Mouse (Mus musculus) inflammation-experienced regulatory T-cells (primary cell): Measurements from ENCODE around the gene Tsnax. TPM values are rescaled to one million over a fixed set of nuclear protein-coding genes. Genes with fewer than 3 reads are reported as not detected.

Source experiments
- polyA plus RNA-seq, 2 experiments: library from polyadenylated mRNA; unstranded; fragments of 100-300 nt; shearing (Covaris generic); gene quantifications; one replicate each; pipeline ENCODE4 v1.2.1; 2017

The Tsnax gene
- 100 to 1,000 TPM; 121 to 150 TPM for polyA plus RNA-seq

DNA sequence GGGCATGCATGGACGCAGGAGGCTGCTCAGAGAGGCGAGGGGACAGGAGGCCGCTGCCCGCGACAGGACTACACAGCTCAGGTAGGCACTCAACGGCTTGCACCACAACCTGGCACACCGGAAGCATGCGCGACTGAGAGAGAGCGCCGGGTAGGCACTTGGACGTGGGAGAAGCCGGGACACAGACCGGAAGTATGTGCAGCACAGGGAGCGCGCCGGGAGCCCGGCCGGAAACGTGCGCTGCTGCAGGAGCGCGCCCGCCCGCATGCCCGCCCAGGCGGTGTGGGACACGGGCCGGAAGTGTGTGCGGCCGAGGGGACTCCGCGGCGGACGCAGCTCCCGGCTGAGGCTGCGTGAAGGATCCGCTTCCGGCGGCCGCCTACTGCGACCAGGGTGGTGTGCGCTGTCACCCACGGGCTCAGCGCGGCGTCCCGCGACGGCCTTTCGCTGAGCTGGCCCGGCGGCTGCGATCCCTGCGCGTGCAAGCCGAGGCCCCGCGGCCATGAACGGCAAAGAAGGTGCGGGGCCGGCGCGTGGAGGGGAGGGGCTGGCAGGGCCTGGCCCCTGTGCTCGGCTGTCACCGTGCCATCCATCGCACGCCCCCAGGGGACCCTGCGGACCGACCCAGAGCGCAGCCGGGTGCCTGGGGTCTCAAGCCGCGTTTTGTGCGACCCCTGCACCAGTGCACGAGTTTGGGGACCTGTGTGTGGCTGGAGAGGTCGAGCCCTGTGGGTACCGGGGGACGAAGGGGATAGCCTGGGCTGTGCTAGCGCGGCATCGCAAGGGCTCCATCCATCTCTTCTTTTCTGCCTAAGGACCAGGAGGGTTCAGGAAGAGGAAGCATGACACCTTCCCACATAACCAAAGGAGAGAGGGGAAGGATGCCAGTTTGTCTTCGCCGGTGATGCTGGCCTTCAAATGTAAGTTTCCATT, at the start of gene Tsnax:
TSS of gene Tsnax (plus strand) at position 303 of the 933 bp plus-strand sequence.

DNA sequence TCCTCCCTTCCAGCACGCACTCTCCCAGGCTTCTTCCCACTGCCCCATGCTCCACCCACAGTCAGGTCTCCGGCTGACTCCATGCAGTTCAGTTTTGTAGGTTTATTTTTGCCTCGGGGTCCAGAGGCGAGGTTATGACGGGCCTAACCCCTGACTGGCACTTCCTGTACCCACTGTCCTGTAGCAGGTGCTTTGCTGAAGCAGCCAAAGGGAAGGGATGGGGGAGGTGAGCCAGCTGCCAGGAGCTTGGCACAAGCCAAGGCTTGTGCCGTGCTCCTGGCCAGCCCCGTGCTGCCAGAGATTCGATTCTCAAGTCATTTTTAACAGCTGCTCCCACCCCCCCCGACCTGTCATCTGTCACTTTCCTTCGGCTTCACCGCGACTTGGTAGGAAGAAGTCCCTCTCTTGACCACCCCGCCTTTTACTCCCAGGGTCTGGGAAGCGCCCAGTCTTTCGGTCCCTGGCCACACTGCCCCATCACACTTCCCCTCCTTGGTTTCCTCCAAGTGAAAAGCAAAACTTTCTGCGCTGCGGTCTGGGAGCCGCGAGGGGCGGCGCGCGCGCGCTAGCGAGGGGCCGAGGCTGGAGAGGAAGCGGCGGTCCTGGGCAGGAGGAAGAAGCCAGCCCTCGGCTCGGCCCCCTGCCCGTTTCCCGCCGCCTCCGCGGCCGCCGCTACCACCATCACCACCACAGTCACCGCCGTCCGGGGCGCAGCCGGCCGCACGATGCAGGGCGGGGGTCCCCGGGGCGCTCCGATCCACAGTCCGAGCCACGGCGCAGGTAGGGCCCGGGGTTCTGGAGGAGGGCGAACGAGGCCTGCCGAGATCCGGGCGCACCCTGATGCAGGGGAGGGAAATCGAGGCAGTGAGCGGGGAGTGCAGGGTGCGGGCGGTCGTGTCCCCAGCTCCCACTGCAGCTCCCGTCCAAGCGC, 41.0 kb downstream of the Tsnax start, which contains the start of gene Disc1:
TSS of gene Disc1 (plus strand) at position 691 of the 931 bp plus-strand sequence.

Other genes with a start within 250 kb of the Tsnax start
- 1 to 10 TPM in 1 of 2 experiments, under 1 TPM in 1; 0.31 to 1.0 TPM for gene Trim67, start 219.9 kb upstream of the Tsnax start, polyA plus RNA-seq
- gene Gnpat, start 150.0 kb upstream of the Tsnax start, polyA plus RNA-seq = 100 to 1,000 TPM in 1 of 2 experiments, 10 to 100 TPM in 1; 78.3 to 109 TPM
- 10 to 100 TPM; 31.6 to 32.2 TPM for gene 2810004N23Rik, start 149.9 kb upstream of the Tsnax start, polyA plus RNA-seq
- 10 to 100 TPM; 14.9 to 23.0 TPM for gene Exoc8, start 115.3 kb upstream of the Tsnax start, polyA plus RNA-seq
- gene Sprtn, start 115.1 kb upstream of the Tsnax start, polyA plus RNA-seq = 1 to 10 TPM; 3.9 to 5.0 TPM
- 10 to 100 TPM; 47.9 to 70.3 TPM for gene Egln1, start 63.7 kb upstream of the Tsnax start, polyA plus RNA-seq
- gene Disc1, start 41.2 kb downstream of the Tsnax start, polyA plus RNA-seq = 1 to 10 TPM; 2.1 to 4.5 TPM